Mouse (Mus musculus) cerebellum, postnatal 10 days (tissue): ENCODE measurements at regions not wholly inside any gene's neighbourhood (a gene's known extent, or its start where the extent isn't known, plus 50 kb on each side); places are given as distances from the start of the nearest gene placed in this dataset.

Source experiments
- DNase-seq, 2 experiments: peaks; one replicate each; pipeline ENCODE4 v3.0.0; 2021; ENCODE audit warnings: mixed read lengths in 2 of 2

- DNase-seq = no peak
These were observed 586.2 kb downstream of the Brinp1 start for GRCm38 (mm10) chr4:68367983-68368382.

GRCm38 (mm10) chr4:68319575-68319974 lies 634.6 kb downstream of the Brinp1 start:
- DNase-seq = no peak

- DNase-seq = no peak
These were observed 641.4 kb downstream of the Brinp1 start for GRCm38 (mm10) chr4:68312751-68313150.

GRCm38 (mm10) chr4:68284845-68285244 lies 669.4 kb downstream of the Brinp1 start:
- DNase-seq = no peak

GRCm38 (mm10) chr4:68280903-68281302 lies 673.3 kb downstream of the Brinp1 start:
- DNase-seq = no peak

GRCm38 (mm10) chr4:68275063-68275708 lies 679.0 kb downstream of the Brinp1 start:
- DNase-seq = no peak
